Mouse (Mus musculus) bone marrow, adult 2 months (tissue): ENCODE measurements around the gene Pus3.

Experiments used
- CTCF ChIP-seq: fragments of 200-500 bp; IDR thresholded peaks from 2 replicates; pipeline ENCODE4 v1.5.1; 2011; ENCODE audit warnings: low read length, control low read depth; ENCODE audit not compliant: control insufficient read depth, insufficient read depth
- POLR2A ChIP-seq: fragments of 200-500 bp; IDR thresholded peaks from 2 replicates; pipeline ENCODE4 v1.6.1; 2011; ENCODE audit warnings: low read depth, mild to moderate bottlenecking, control low read depth, low read length, borderline replicate concordance; ENCODE audit not compliant: control insufficient read depth

DNA sequence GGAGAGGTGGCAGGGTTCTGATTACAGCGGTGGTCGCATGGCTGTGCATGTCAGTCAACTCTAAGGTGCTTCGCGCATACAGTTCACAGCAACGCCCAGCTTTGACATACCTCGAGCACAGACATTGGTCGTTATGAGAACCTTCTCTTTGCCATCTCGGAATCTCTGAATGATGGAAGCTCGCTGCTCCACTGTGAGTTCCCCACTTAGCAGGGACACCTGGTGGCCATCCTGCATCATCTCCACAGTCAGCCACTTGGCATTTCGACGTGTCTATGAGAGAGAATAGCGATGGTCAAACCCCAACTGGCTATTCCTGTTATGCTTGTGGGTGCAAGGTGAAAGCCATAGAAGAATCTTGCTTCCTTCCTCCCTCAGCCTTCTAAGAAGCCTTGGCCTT is 12.7 kb upstream of the Pus3 start:
- TF ChIP-seq CTCF = 0 out of 2 replicates have a peak, but pooled peaks have one; percentile 2
- TF ChIP-seq POLR2A = no peak
